Mouse (Mus musculus) heart, embryonic 13.5 days (tissue): ENCODE results near the gene Gtf2f2. TPM values are rescaled to one million over a fixed set of nuclear protein-coding genes. Genes with fewer than 3 reads are reported as not detected.

Experiments used
- ATAC-seq: fragments of 200-750 bp; cut with Nextera tagmentation; 2 replicates; pipeline ENCODE4 v1.8.0; 2017; ENCODE audit warnings: moderate TSS enrichment; ENCODE audit not compliant: insufficient number of reproducible peaks, low FRiP score, low TSS enrichment; ENCODE audit errors: extremely low read depth
- H3K27ac ChIP-seq: fragments of 300-500 bp; sonication (generic); replicated peaks from 2 replicates; pipeline ENCODE4 v1.5.1; 2015; ENCODE audit warnings: moderate library complexity, mild to moderate bottlenecking, inconsistent platforms
- H3K27me3 ChIP-seq: fragments of 300-500 bp; sonication (generic); replicated peaks from 2 replicates; pipeline ENCODE4 v1.6.1; 2015; ENCODE audit warnings: mild to moderate bottlenecking, inconsistent platforms
- H3K36me3 ChIP-seq: fragments of 300-500 bp; sonication (generic); 2 replicates; pipeline ENCODE4 v1.6.1; 2015; ENCODE audit warnings: mild to moderate bottlenecking, inconsistent platforms
- H3K4me1 ChIP-seq: fragments of 300-500 bp; sonication (generic); 2 replicates; pipeline ENCODE4 v1.6.1; 2015; ENCODE audit warnings: inconsistent platforms
- H3K4me2 ChIP-seq: fragments of 300-500 bp; sonication (generic); 2 replicates; pipeline ENCODE4 v1.6.1; 2015; ENCODE audit warnings: inconsistent platforms, mild to moderate bottlenecking, moderate library complexity
- H3K4me3 ChIP-seq: fragments of 300-500 bp; sonication (generic); 2 replicates; pipeline ENCODE4 v1.5.1; 2015; ENCODE audit warnings: moderate library complexity, mild to moderate bottlenecking, inconsistent platforms
- H3K9ac ChIP-seq: fragments of 300-500 bp; sonication (generic); 2 replicates; pipeline ENCODE4 v1.6.1; 2015; ENCODE audit warnings: inconsistent platforms, mild to moderate bottlenecking, moderate library complexity
- H3K9me3 ChIP-seq: fragments of 300-500 bp; sonication (generic); 2 replicates; pipeline ENCODE4 v1.6.1; 2016; ENCODE audit warnings: inconsistent platforms
- WGBS: fragments of 180-500 bp; shearing (Covaris S2); methylation state at CpG from one replicate; pipeline ENCODE4 v1.1.7; 2015; ENCODE audit warnings: mixed read lengths; 5-methylcytosine and 5-hydroxymethylcytosine counted together
- polyA plus RNA-seq: library from polyadenylated mRNA; unstranded; fragments of >200 nt; fragmentation: Nextera tagmentation; extraction: Ambion mirVana; gene quantifications from 2 replicates; pipeline ENCODE4 v1.2.1, GENCODE M21; 2015

The Gtf2f2 gene
- 26.9 and 27.1 TPM in 2 replicates for polyA plus RNA-seq

DNA sequence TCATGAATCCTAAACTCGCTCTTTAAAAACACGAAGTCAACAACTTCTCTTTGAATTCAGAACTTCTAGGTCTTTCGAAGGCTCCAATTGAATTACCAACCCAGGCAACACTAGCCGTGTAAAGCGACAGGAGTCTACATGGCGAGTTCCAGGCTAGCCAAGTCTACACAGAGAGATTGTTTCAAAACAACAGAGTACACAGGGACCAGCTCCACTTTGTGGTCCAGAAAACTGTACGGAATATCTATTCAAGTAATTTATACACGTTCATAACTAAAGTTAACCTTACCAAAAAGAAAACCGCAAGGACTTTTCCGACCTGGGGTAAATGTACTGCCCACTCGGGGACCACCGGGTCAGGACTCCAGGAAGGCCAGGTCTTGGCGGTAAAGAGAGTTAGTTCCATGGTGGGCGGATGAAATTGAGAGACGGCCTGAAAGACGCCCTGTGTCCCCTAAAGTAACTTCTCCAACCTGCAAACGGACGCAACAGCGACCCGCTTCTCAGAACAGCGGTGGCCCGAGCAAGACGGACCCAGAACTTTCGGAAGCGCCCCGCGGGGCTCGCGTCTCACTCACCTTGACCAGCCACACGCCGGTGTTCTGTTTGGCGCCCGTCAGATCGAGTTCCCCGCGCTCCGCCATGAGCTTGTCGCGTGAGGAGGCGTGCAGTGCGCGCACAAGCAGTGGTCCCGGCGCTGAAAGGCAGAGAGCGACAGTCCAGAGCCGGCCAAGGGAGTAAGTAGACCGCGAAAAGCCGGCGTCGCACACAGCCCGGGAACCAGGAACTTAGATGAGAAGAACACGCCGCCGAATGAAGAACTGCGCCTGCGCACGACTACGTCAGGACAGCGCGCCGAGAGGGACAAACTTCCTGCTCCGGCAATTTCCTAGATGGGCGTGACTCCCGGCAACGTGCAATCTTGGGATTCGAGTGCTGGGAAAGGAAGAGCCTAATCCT is at the start of gene Gtf2f2:
Gene Gtf2f2 (minus strand): TSS at position 764 of the 960 bp plus-strand sequence.
- no peaks in the 10 kb centered on the region for H3K9me3 ChIP-seq
- WGBS: under 1% methylated on average over 67 of the region's 67 CpGs

GRCm38 (mm10) chr14:76059441-76059840 is 48.8 kb upstream of the Gtf2f2 start:
- Histone ChIP-seq H3K27me3 (no peaks in the 10 kb centered on the region), H3K4me2 (no peak overlapping the region), H3K36me3 (no peaks in the 10 kb centered on the region), H3K4me3 (no peak overlapping the region), H3K9ac (no peak overlapping the region), H3K4me1 (peaks cover 3% of the 10 kb centered on the region), H3K9me3 (no peaks in the 10 kb centered on the region), H3K27ac (no peak overlapping the region)
- WGBS: 70% methylated on average over 5 of the region's 5 CpGs
- ATAC-seq: no peak

More for the DNA sequence above, at the start of gene Gtf2f2:
- Histone ChIP-seq H3K4me2 (peak within 1 kb of the TSS; percentile 83), H3K9ac (peak within 1 kb of the TSS; percentile 88), H3K27me3 (no peaks in the 10 kb centered on the region), H3K4me3 (peak within 1 kb of the TSS; percentile 78), H3K36me3 (peaks cover 7% of the 10 kb centered on the region), H3K27ac (peak within 1 kb of the TSS; percentile 76), H3K4me1 (peaks cover 21% of the 10 kb centered on the region)
- peak; percentile 83 for ATAC-seq

- H3K4me1 ChIP-seq: peaks cover 10% of the 10 kb centered on the region
- 75% methylated on average over 11 of the region's 11 CpGs for WGBS
- H3K4me2 ChIP-seq: 0 out of 2 replicates have a peak overlapping the region, but pooled peaks have one; percentile 48
- H3K27ac ChIP-seq: peak overlapping the region; percentile 2; the same call in 1 of the 2 replicates
- ATAC-seq: no peak
- H3K27me3 ChIP-seq: no peaks in the 10 kb centered on the region
- no peaks in the 10 kb centered on the region for H3K9me3 ChIP-seq
- no peak overlapping the region for H3K4me3 ChIP-seq
- no peak overlapping the region for H3K9ac ChIP-seq
- no peaks in the 10 kb centered on the region for H3K36me3 ChIP-seq
Measured at GRCm38 (mm10) chr14:76053726-76054125, 43.1 kb upstream of the Gtf2f2 start.

GRCm38 (mm10) chr14:76051966-76052365 is 41.3 kb upstream of the Gtf2f2 start:
- Histone ChIP-seq H3K27ac (no peak overlapping the region), H3K4me3 (no peak overlapping the region), H3K27me3 (no peaks in the 10 kb centered on the region), H3K9ac (no peak overlapping the region), H3K9me3 (no peaks in the 10 kb centered on the region), H3K4me1 (peaks cover 10% of the 10 kb centered on the region), H3K4me2 (no peak overlapping the region), H3K36me3 (no peaks in the 10 kb centered on the region)
- no peak for ATAC-seq
- WGBS: 77% methylated on average over 7 of the region's 7 CpGs

DNA sequence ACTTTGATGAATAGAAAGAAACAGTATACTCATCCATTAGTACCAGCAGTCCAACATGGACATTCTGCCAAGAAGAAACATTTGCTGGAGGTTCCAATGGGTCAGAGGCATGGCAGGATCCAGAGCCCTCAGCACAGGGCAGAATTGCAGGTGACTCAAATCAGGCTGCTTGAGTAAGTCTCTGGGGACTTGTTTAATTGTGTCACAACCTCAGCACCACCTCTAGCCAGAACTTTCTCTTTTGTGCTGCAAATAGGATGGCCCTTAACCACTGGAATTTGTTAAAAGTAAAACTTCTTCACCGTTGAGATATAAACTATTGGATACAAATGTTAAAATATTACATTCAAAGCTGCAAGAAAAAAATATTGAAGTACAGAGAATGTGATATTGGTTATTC is 35.1 kb upstream of the Gtf2f2 start:
- H3K36me3 ChIP-seq: no peaks in the 10 kb centered on the region
- no peak overlapping the region for H3K4me2 ChIP-seq
- no peaks in the 10 kb centered on the region for H3K27me3 ChIP-seq
- 47% methylated on average over 1 of the region's 1 CpGs for WGBS
- no peak overlapping the region for H3K4me3 ChIP-seq
- ATAC-seq: no peak
- no peak overlapping the region for H3K27ac ChIP-seq
- H3K9ac ChIP-seq: no peak overlapping the region
- no peaks in the 10 kb centered on the region for H3K9me3 ChIP-seq
- no peaks in the 10 kb centered on the region for H3K4me1 ChIP-seq

DNA sequence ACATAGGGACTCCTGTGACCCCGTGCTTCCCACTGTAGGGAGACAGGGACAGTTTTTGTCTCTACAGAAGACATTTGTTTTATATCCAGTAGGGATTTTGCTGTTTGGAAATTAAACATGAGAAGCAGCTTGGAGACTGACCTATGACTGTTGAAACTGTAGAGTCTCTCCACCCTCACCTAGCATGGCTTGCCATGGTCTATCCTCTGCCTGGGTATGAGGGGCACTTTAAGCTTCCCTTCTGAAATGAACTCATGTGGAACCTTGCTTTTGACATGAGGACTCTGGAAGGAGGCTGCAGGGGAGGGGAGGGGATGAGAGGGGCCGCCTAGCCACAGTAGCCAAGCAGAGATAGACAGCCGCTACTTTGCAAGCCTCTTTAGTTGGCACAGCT is 33.5 kb upstream of the Gtf2f2 start:
- Histone ChIP-seq H3K36me3 (no peaks in the 10 kb centered on the region), H3K4me1 (no peaks in the 10 kb centered on the region), H3K27ac (no peak overlapping the region), H3K4me3 (no peak overlapping the region), H3K9ac (no peak overlapping the region), H3K4me2 (no peak overlapping the region), H3K9me3 (no peaks in the 10 kb centered on the region), H3K27me3 (no peaks in the 10 kb centered on the region)
- ATAC-seq: no peak
- WGBS: 45% methylated on average over 3 of the region's 3 CpGs

GRCm38 (mm10) chr14:76043251-76044163 is 32.8 kb upstream of the Gtf2f2 start:
- WGBS: 75% methylated on average over 14 of the region's 14 CpGs
- H3K4me2 ChIP-seq: no peak overlapping the region

DNA sequence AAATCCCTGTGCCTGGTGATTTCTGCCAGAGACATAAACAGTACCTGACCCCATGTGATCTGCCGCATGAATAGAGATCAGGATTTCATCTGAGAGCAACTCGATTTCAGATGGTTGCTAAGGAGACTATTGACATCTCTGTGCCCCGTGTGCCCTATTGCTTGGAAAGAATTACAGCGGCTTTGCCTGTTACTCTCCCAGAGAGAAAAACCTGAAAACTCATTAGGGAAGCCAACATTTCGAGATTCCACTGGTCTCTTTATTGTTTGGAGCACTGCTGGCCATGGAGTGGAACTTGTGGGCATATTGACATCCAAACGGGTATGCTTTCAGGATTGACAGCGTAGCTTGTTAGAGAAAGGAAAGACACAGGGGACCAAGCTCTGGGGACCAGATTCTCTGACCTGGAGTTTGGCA is 22.6 kb upstream of the Gtf2f2 start:
- ATAC-seq: no peak
- H3K4me2 ChIP-seq: no peak overlapping the region
- H3K27ac ChIP-seq: no peak overlapping the region
- no peak overlapping the region for H3K4me3 ChIP-seq
- WGBS: 64% methylated on average over 7 of the region's 7 CpGs
- H3K27me3 ChIP-seq: no peaks in the 10 kb centered on the region
- no peak overlapping the region for H3K9ac ChIP-seq
- H3K36me3 ChIP-seq: no peaks in the 10 kb centered on the region
- H3K9me3 ChIP-seq: no peaks in the 10 kb centered on the region
- peaks cover 8% of the 10 kb centered on the region for H3K4me1 ChIP-seq

More at GRCm38 (mm10) chr14:76043251-76044163, 32.8 kb upstream of the Gtf2f2 start:
- no peak overlapping the region for H3K4me3 ChIP-seq
- no peak overlapping the region for H3K27ac ChIP-seq
- ATAC-seq: no peak
- H3K36me3 ChIP-seq: no peaks in the 10 kb centered on the region
- no peaks in the 10 kb centered on the region for H3K9me3 ChIP-seq
- H3K27me3 ChIP-seq: no peaks in the 10 kb centered on the region
- no peak overlapping the region for H3K9ac ChIP-seq
- no peaks in the 10 kb centered on the region for H3K4me1 ChIP-seq

DNA sequence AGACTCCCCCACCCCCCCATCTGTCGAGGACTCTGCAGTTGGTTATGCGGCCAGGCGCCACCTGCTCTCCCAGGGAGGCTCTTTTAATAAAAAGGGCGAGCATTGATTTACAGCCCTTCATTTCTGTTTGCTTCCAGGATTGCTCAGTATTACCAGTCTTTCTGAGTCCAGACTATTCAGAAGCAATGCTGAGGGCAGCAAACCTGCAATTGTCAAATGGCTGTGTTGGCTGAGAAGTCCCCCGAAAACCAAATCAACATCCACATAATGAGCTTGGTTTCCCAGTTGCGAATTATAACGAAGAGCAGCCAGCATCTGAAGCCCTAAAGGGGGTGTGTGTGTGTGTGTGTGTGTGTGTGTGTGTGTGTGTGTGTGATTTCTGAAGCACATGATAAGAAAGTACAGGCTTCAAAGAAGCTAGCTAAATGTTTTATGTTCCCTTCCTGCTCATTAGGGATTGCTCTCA is 22.0 kb upstream of the Gtf2f2 start:
- Histone ChIP-seq H3K4me3 (no peak overlapping the region), H3K9me3 (no peaks in the 10 kb centered on the region), H3K4me2 (no peak overlapping the region), H3K27ac (no peak overlapping the region), H3K36me3 (no peaks in the 10 kb centered on the region), H3K27me3 (no peaks in the 10 kb centered on the region), H3K4me1 (peaks cover 8% of the 10 kb centered on the region), H3K9ac (no peak overlapping the region)
- no peak for ATAC-seq
- 70% methylated on average over 7 of the region's 7 CpGs for whole genome bisulfite sequencing

- Histone ChIP-seq H3K27ac (no peak overlapping the region), H3K36me3 (no peaks in the 10 kb centered on the region), H3K4me2 (peak overlapping the region; percentile 42), H3K4me3 (no peak overlapping the region), H3K27me3 (no peaks in the 10 kb centered on the region), H3K4me1 (peaks cover 8% of the 10 kb centered on the region), H3K9ac (no peak overlapping the region), H3K9me3 (no peaks in the 10 kb centered on the region)
- WGBS: 50% methylated on average over 11 of the region's 11 CpGs
- ATAC-seq: no peak
Measured at GRCm38 (mm10) chr14:76031117-76031842, 20.6 kb upstream of the Gtf2f2 start.
